22 mouse cellular contexts compared by ENCODE assay signal in the genomic region with DNA sequence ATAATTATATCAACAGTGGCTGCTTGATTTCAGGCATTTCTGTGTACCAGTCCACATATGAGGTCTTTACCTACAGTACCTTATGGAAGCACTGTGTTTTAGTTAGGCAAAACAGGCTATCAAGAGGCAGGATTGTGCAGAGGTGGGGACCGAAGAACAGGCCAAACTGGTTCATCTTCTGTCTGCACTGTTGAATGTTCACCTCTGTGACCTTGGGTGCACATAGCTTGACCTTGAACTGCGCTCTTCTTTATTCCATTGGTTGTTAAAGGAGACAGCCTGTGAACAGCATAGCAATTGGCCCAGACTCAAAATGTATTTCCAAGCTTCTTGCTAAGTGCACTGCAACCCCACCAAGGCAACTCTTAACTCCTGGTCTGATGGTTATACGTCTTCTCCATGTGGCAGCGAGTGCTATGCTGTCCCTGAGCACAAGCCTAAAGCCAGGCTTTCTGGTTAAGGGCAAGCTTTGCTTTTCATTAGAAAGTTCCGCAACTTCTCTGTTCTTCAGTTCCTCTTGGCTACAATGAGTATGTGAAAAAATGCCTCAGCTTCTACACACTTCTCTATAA.
A peak's percentile ranks its signal among the peaks of the same experiment; 100 is the strongest.
DNase-seq lines count a peak whose midpoint lies in the region; ATAC-seq and TF ChIP-seq lines count a peak whose summit lies in the region.
"Had no signal": no experiment of that assay in that cellular context is flagged by ENCODE, and none has a peak within 500 bp of the region (broad histone marks: within the 10 kb centered on the region; RNA-seq: fewer than 3 reads in every experiment).

No protein-coding gene starts in this region.

- H3K27ac ChIP-seq in heart, embryonic 10.5 days = no peak overlapping the region
- H3K27ac ChIP-seq in heart, embryonic 11.5 days (ENCODE audit: low read depth, low read length) = no peak overlapping the region
- no peak overlapping the region for H3K27ac ChIP-seq in midbrain, embryonic 11.5 days (ENCODE audit: low read depth, low read length)
- H3K27ac ChIP-seq in midbrain, postnatal 0 days (ENCODE audit: low read depth, low read length) = no peak overlapping the region
- H3K27ac ChIP-seq: embryonic facial prominence, embryonic 15.5 days; kidney, postnatal 0 days; limb, embryonic 15.5 days; liver, embryonic 15.5 days; lung, embryonic 15.5 days; midbrain, embryonic 15.5 days had no signal

- no peak for ATAC-seq in heart, embryonic 11.5 days (replicated peaks; ENCODE audit: insufficient number of reproducible peaks, low FRiP score, low TSS enrichment)
- ATAC-seq in midbrain, embryonic 11.5 days (ENCODE audit: low FRiP score) = no peak
- no peak for ATAC-seq in midbrain, postnatal 0 days (ENCODE audit: low FRiP score)
- ATAC-seq: midbrain, embryonic 15.5 days had no signal

- H3K27me3 ChIP-seq in heart, embryonic 10.5 days (ENCODE audit: insufficient read depth, poor library complexity, severe bottlenecking) = no peaks in the 10 kb centered on the region
- H3K27me3 ChIP-seq in heart, embryonic 11.5 days (ENCODE audit: control insufficient read depth, insufficient read depth, low read length) = no peaks in the 10 kb centered on the region
- H3K27me3 ChIP-seq in midbrain, embryonic 11.5 days (ENCODE audit: control insufficient read depth, insufficient read depth, low read length) = no peaks in the 10 kb centered on the region
- no peaks in the 10 kb centered on the region for H3K27me3 ChIP-seq in midbrain, postnatal 0 days (ENCODE audit: insufficient read depth, low read length)
- H3K27me3 ChIP-seq: embryonic facial prominence, embryonic 15.5 days; limb, embryonic 15.5 days; liver, embryonic 15.5 days; lung, embryonic 15.5 days; midbrain, embryonic 15.5 days had no signal

- H3K9ac ChIP-seq in heart, embryonic 11.5 days (ENCODE audit: low read depth, low read length) = no peak overlapping the region
- H3K9ac ChIP-seq in midbrain, embryonic 11.5 days (ENCODE audit: low read length) = no peak overlapping the region
- H3K9ac ChIP-seq in midbrain, postnatal 0 days (replicated peaks; ENCODE audit: low read length, poor library complexity, severe bottlenecking) = no peak overlapping the region
- H3K9ac ChIP-seq: embryonic facial prominence, embryonic 15.5 days; forebrain, postnatal 0 days; limb, embryonic 15.5 days; liver, embryonic 15.5 days; lung, embryonic 15.5 days; midbrain, embryonic 15.5 days had no signal

- no peak overlapping the region for H3K4me2 ChIP-seq in heart, embryonic 11.5 days
- H3K4me2 ChIP-seq in midbrain, embryonic 11.5 days = no peak overlapping the region
- H3K4me2 ChIP-seq in midbrain, postnatal 0 days (ENCODE audit: low read depth, low read length, poor library complexity, severe bottlenecking) = no peak overlapping the region
- H3K4me2 ChIP-seq: embryonic facial prominence, embryonic 15.5 days; limb, embryonic 15.5 days; liver, embryonic 15.5 days; lung, embryonic 15.5 days; midbrain, embryonic 15.5 days had no signal

- H3K4me3 ChIP-seq in heart, embryonic 10.5 days = no peak overlapping the region
- no peak overlapping the region for H3K4me3 ChIP-seq in heart, embryonic 11.5 days (ENCODE audit: low read depth, low read length)
- H3K4me3 ChIP-seq in midbrain, embryonic 11.5 days (ENCODE audit: low read depth, low read length) = no peak overlapping the region
- H3K4me3 ChIP-seq in midbrain, postnatal 0 days (ENCODE audit: low read depth, low read length) = no peak overlapping the region
- H3K4me3 ChIP-seq: embryonic facial prominence, embryonic 15.5 days; limb, embryonic 15.5 days; liver, embryonic 15.5 days; lung, embryonic 15.5 days; midbrain, embryonic 15.5 days had no signal

- 85% methylated on average over 5 of the region's 5 CpGs for WGBS in heart, embryonic 10.5 days
- 83% methylated on average over 5 of the region's 5 CpGs for WGBS in heart, embryonic 11.5 days (ENCODE audit: insufficient replicate concordance)
- WGBS in midbrain, embryonic 11.5 days = 87% methylated on average over 5 of the region's 5 CpGs
- WGBS in midbrain, postnatal 0 days = 92% methylated on average over 5 of the region's 5 CpGs

- H3K36me3 ChIP-seq in heart, embryonic 10.5 days = no peaks in the 10 kb centered on the region
- H3K36me3 ChIP-seq in heart, embryonic 11.5 days (ENCODE audit: control insufficient read depth, insufficient read depth, low read length) = no peaks in the 10 kb centered on the region
- no peaks in the 10 kb centered on the region for H3K36me3 ChIP-seq in midbrain, embryonic 11.5 days (ENCODE audit: control insufficient read depth, insufficient read depth, low read length)
- H3K36me3 ChIP-seq in midbrain, postnatal 0 days (ENCODE audit: insufficient read depth, low read length) = no peaks in the 10 kb centered on the region
- H3K36me3 ChIP-seq: embryonic facial prominence, embryonic 15.5 days; limb, embryonic 15.5 days; liver, embryonic 15.5 days; lung, embryonic 15.5 days; midbrain, embryonic 15.5 days had no signal

- H3K9me3 ChIP-seq in heart, embryonic 10.5 days = no peaks in the 10 kb centered on the region
- no peaks in the 10 kb centered on the region for H3K9me3 ChIP-seq in heart, embryonic 11.5 days (replicated peaks; ENCODE audit: control insufficient read depth, low read length)
- H3K9me3 ChIP-seq in midbrain, embryonic 11.5 days (ENCODE audit: control insufficient read depth, low read length) = no peaks in the 10 kb centered on the region
- no peaks in the 10 kb centered on the region for H3K9me3 ChIP-seq in midbrain, postnatal 0 days (ENCODE audit: low read length)
- H3K9me3 ChIP-seq: embryonic facial prominence, embryonic 15.5 days; limb, embryonic 15.5 days; liver, embryonic 15.5 days; lung, embryonic 15.5 days; midbrain, embryonic 15.5 days had no signal

- 0 out of 2 replicates have a peak, but pooled peaks cover 6% of the 10 kb centered on the region for H3K4me1 ChIP-seq in heart, embryonic 10.5 days
- H3K4me1 ChIP-seq in heart, embryonic 11.5 days (ENCODE audit: control insufficient read depth, insufficient read depth, low read length) = no peaks in the 10 kb centered on the region
- 0 out of 2 replicates have a peak, but pooled peaks cover 2% of the 10 kb centered on the region for H3K4me1 ChIP-seq in midbrain, embryonic 11.5 days (ENCODE audit: control insufficient read depth, insufficient read depth, low read length)
- H3K4me1 ChIP-seq in midbrain, postnatal 0 days (ENCODE audit: insufficient read depth, low read length) = no peaks in the 10 kb centered on the region
- H3K4me1 ChIP-seq: embryonic facial prominence, embryonic 15.5 days; limb, embryonic 15.5 days; liver, embryonic 15.5 days; lung, embryonic 15.5 days; midbrain, embryonic 15.5 days had no signal

- no peak for TF ChIP-seq CTCF in midbrain, postnatal 0 days (IDR thresholded peaks at IDR 0.05)

- DNase-seq in embryo, embryonic 10 days (ENCODE audit: low spot score) = peak; percentile 41
- no peak for DNase-seq in embryo, embryonic 11 days
- peak; percentile 53 for DNase-seq in heart, embryonic 10.5 days (ENCODE audit: low spot score)
- DNase-seq in midbrain, embryonic 11.5 days (ENCODE audit: low spot score, missing footprints) = peak; percentile 10
- no peak for DNase-seq in midbrain, postnatal 0 days (ENCODE audit: low spot score)
- DNase-seq in lung, postnatal 25 days (ENCODE audit: low spot score) = no peak
- no peak for DNase-seq in right cerebral cortex, postnatal 25 days
- DNase-seq: adrenal gland, postnatal 36 days; gastrocnemius, postnatal 25 days; heart, postnatal 10 days; kidney, adult 11 months; lung, postnatal 4 days; right cerebral cortex, postnatal 14 days; spleen, adult 18-20 months had no signal

Comparison
In these comparisons a context has a peak if more than half of its experiments do, and no peak if none do; other contexts are left out.
1. DNase-seq: peak in embryo, embryonic 10 days (single experiment), heart, embryonic 10.5 days (single experiment) and midbrain, embryonic 11.5 days (single experiment); none in embryo, embryonic 11 days (single experiment), midbrain, postnatal 0 days (single experiment), lung, postnatal 25 days (single experiment) and right cerebral cortex, postnatal 25 days (single experiment).